Mouse (Mus musculus) layer of hippocampus, postnatal 14 days (tissue): Measurements from ENCODE around the gene Thap11. TPM values are rescaled to one million over a fixed set of nuclear protein-coding genes. Genes with fewer than 3 reads are reported as not detected.

Experiments used
- DNase-seq, 2 experiments: peaks; one replicate each; pipeline ENCODE4 v3.0.0; 2021 to 2022; ENCODE audit warnings: low spot score in 2 of 2, mixed read lengths in 1 of 2
- total RNA-seq, 2 experiments: library from RNA; stranded (reverse); gene quantifications; 2 replicates each; pipeline ENCODE4 v1.2.3; 2021

The Thap11 gene
- total RNA-seq, 2 experiments from 2014 or later: 34.5 to 36.1 TPM

DNA sequence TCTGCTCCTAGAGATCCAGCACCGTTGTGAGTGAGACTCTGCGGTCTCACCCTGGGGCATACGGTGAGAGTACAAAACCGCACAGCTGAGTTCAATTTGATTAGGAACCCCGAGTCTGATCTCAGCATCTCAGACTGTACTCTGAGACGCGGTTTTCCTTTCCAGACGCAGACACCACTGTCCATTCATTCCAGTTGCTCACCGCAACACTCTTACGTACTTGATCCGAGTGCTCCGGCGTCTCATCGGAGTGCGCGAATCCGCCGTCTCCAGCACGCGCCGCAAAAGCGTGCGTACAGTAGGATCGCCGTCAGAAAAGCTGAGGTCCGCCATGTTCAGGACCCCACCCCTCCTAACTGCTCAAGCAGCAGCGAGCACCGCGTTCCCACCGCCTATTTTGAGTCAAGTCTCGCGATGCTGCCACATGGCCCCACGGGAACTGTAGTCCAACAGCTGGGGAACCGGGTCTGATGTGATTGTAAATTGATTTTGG is 3.2 kb upstream of the Thap11 start:
- DNase-seq: peak; percentile 84 to 95

DNA sequence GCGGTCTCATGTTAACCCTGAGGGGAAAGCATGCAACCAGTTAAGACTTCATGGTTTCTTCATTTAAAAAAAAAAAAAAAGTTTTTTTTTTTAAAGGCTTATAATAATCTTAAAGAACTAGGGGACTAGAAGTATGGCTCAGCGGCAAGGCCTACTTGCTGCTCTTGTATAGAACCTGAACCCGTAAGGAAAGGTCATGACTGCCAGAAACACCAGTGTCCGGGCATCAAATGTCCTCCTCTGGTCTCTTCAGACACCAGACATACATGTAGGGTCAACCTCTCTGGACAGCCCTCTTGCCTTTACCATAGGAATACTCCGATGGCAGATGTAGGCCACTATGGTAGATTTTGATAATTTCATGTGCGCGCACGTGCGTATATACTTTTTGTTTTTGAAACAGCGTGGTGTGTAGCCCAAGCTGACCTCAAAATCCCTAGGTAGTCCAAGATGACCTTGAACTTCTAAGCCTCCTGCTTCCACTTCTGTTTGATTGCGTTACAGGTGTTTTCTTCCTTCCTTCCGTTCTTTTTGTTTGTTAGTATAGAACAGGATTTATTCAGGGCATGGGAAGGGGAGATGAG is 2.7 kb upstream of the Thap11 start:
- no peak for DNase-seq

DNA sequence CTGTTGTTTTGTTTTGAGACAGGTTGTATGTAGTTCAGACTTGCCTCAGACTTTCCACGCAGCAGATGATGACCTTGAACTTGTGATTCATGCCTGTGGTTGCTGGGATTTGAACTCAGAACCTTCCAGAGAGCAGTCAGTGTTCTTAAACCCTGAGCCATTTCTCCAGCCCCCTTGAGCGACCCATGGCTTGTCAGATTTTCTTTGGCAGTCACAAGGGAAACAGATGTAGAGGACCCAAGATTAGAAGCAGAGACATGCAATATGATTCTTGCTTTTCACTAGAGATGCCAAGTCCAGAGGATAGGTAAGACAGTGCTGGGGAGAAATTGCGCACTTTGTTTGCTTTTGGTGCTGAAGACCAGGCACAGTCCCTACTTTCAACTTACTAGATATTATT is 1.8 kb upstream of the Thap11 start, which contains the start of gene Cenpt:
Gene Cenpt, minus strand, starts transcription at position 101 of the 400 bp plus-strand sequence.
- no peak for DNase-seq

DNA sequence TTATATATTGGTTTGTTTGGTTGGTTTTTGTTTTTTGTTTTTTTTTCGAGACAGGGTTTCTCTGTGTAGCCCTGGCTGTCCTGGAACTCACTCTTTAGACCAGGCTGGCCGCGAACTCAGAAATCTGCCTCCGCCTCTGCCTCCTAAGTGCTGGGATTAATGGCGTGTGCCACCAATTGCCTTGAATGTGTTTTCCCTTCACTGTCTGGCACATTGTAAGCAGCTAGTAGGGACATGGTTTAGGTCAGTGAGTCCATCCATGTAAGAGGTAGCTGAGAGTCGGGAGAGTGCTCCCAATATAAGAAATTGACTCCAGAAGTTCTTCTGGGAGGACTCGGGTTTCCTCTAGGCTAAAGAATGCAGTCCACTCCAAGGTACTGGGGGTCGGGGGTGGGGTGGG is 629 bp upstream of the Thap11 start:
- peak; percentile 21 to 44 for DNase-seq

DNA sequence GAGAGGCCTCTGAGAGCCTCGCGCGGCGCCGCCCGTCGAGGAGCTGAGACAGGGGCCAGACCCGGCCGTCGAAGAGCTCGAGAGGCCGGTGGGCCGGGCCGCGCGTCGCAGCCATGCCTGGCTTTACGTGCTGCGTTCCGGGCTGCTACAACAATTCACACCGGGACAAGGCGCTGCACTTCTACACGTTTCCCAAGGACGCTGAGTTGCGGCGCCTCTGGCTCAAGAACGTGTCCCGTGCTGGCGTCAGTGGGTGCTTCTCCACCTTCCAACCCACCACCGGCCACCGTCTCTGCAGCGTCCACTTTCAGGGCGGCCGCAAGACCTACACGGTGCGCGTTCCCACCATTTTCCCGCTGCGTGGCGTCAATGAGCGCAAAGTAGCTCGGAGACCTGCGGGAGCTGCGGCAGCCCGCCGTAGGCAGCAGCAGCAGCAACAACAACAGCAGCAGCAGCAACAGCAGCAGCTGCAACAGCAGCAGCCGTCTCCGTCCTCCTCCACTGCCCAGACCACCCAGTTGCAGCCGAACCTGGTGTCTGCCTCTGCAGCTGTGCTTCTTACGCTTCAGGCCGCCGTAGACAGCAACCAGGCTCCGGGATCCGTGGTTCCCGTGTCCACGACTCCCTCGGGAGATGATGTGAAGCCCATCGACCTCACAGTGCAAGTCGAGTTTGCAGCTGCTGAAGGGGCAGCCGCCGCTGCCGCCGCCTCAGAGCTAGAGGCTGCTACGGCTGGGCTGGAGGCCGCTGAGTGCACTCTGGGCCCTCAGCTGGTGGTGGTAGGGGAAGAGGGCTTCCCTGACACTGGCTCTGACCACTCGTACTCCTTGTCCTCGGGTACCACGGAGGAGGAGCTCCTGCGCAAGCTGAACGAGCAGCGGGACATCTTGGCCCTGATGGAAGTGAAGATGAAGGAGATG is 576 bp downstream of the Thap11 start:
- DNase-seq: peak in 1 of 2 experiments; percentile 42

DNA sequence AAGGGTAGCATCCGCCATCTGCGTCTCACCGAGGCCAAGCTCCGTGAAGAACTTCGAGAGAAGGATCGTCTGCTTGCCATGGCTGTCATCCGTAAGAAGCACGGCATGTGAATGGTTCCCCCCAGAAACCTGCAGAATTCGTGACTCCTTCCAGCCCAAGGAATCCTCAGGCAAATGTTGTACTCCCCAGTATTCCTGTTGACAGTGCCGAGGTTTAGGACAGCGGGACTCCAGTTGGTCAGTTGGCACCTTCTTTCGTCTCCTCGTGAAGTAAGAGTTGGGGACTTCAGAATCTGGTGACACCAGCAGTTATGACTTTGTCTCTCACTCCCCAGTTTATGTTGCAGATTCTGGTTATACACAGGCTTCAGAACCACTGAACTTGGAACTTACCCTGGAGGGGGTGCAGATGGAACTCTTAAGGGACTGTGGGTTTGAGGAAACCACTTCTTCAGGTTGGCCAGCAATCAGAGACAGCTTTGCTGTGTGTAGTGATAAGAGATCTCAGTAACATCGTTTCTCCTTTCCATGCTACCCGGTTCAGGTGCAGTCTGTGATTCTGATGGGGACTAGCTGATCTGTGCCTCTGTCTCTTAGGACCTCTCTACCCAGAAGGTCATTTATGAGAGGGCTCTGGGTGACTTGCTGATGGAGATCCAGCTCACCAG is 1.4 kb downstream of the Thap11 start:
- no peak for DNase-seq

DNA sequence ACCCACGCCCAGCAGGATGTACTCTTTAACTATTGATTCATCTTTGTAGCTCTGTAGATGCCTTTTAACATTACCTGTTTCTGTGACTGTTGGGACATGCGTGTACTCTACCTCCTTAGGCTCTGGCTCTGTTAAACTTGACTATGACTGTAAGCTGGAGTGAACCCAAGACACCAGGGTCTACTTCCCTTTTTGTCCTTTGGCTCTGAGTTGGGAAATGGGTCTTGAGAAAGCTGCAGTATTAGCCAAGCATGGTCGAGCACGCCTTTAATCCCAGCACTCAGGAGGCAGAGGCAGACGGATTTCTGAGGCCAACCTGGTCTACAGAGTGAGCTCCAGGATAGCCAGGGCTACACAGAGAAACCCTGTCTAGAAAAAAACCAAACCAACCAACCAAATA is 3.6 kb downstream of the Thap11 start:
- no peak for DNase-seq

DNA sequence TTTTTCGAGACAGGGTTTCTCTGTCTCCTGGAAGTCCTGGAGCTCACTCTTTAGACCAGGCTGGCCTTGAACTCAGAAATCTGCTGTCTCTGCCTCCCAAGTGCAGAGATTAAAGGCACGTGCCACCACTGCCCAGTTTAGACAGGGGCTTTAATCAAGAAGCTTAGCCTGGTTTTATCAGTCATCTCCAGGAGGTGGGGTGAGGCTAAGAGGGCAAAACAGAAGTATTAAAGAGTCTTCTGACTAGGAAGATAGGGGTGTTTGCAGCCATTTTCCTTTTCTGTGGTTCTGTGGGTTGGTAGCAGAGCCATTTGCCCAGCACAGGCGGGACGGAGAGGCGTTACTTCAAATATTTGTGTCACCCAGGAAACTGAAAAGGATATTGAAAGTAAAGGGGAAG is 4.4 kb downstream of the Thap11 start:
- DNase-seq: no peak

DNA sequence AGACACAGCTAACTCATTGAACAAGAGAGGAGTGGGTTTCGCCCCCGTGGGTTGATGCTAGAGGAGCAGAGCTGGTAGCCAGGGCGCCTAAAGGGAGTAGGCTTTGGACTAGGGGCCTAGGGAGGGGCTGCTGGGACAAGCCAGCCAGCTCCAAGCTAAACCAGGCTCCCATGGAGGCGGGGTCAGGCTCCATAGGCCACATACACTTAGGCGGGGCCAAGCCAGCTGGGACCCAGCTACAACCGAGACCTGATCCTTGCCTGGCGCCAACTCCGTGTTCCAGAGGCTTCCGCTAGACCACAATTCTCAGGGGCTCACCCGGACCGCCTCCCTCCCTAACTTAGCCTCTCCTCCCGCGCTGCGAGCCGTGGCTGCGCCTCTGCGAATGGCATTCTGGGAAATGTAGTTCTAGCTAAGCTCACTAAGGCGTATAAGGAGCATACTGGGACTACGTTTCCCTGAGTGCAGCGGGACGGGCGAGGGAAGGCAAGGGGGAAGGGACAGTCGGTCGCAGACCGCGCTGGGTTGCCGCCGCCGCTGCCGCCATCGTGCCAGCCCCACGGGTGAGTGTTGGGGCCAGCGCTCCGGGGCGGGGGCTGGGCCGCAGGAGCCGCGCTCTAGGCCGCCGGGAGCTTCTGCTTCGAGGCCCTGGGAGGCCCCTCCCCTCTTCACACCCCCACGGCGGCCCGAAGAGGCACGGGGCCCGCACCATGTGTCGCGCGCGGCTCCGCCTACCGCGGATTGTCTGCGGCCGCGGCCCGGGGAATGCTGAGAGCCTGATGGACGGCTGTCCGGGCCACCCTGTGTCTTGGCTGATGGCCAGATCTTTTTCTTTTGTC is 5.4 kb downstream of the Thap11 start, which contains the start of gene Nutf2:
Gene Nutf2, plus strand, starts transcription at position 438 of the 839 bp plus-strand sequence.
- DNase-seq: peak; percentile 90 to 96

DNA sequence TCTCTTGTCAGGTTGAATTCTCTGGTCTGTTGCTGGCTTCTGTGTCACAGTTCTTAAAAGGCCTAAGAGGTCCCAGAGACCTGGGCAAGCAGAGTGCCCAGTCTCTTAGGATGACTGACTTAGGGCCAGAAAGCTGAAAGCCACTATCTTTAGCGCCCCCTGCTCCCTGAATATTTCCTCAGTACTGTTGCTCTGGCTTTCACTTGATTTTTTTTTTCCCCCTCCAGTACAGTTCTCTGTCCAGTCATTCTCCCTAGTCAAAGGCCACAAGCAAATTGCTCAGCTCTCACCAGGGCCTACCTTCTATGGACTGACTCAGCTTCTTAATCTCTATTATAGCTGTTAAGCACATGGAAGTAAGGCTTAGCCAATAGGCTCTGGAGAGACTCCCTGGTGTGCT is 7.0 kb downstream of the Thap11 start:
- no peak for DNase-seq

DNA sequence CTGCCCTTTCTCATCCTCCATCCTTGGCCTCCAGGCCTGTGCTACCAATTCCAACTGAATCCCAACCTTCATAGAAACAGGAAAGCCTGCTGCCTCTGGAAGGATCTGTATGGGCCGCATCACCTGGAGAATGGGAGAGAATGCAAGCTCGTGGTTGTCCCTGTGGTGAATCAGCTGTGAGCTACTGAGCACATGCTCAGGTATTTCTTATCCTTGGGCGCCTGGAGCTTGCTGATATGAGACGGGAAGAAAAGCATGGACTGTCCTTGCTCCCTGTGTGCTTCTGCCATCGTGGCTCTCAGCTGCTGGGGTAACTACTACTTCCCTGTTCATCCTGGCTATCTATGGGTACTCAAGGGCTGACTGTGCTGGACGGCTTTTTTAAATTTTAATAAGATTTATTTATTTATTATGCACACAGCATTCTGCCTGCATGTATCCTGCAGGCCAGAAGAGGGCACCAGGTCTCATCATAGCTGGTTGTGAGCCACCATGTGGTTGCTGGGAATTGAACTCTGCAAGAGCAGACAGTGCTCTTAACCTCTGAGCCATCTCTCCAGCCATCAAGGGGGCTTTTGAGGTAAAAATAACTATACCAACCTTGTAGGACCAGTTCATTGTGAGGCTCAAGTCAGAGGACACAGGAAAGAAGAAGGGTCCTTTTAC is 11.6 kb downstream of the Thap11 start:
- DNase-seq: no peak

DNA sequence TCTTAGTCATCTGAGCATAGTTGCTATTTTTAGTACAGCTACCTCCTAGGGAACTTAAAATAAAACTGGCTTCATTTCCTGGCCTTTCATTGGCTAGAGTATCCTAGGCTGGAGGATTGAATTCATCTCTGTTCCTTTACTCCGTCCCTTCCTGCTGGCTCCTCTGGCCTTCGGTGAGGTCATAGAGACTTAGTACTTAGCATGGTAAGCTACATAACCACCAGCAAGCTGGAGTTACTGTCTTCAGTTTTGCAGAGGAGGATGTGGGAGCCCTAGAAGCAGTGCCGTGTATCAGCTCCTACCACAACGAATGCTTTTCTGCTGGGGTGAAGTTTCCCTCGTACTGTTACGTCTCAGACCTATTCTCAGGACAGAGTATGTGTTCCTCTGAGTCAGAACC is 19.4 kb downstream of the Thap11 start:
- DNase-seq: no peak

DNA sequence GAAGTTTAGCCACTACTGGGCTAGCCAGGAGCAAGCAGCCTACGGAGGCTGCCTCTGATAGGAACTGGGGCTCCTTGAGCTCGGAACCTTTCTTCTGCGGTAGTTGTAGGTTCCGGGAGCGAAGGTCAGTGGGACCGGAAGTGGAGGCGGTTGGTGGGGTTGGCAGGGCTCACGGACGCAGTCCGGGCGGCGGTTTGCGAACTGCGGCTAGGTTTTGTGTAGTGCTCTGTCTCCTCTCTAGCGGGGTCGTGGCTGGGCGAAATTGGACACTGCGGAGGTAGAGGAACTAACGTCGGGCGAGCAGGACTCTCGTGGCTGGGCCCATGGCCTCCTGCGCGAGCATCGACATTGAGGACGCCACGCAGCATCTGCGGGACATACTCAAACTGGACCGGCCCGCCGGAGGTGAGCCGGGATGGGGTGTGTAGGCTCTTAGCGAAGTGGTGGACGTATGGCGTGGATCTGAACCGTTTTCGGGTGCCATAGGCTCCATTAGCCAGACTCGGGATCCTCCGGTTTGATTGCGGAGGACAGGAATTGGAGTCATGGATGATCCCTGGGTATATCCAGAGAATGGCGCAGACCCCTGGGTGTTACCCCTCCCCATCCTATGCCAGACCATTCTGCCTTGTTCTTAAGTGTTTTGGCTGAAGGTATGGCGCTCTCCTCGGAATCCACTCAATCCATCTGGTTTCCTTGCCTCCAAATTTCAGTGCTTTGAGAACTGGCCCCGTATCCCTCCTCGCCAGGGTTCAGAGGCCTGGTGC is 26.0 kb downstream of the Thap11 start, which contains the start of gene Edc4:
Gene Edc4, plus strand, starts transcription at position 128 of the 767 bp plus-strand sequence.
- peak; percentile 86 to 90 for DNase-seq

DNA sequence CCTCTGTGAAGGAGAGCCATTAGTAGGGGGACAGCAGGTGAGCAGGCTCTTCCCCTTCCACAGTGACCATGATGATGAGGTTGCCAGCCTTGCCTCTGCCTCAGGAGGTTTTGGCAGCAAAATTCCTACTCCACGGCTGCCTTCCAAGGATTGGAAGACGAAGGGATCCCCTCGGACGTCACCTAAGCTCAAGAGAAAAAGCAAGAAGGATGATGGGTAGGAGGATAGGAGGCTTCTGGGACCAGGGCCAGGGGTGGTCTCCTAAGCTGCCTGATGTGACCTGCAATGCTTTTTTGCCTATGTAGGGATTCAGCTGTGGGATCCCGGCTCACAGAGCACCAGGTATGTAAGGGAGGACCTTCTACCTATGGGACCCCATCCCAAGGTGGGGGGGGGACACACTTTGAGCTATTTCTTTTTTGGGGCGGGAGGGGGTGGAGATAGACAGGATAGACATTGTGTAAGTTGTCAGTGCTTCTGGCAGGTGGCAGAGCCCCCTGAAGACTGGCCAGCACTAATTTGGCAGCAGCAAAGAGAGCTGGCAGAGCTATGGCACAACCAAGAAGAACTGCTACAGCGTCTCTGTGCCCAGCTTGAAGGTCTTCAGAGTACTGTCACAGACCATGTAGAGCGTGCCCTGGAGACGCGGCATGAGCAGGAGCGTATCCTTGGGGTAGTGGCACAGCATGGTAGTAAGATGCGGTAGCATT is 35.0 kb downstream of the Thap11 start:
- DNase-seq: peak in 1 of 2 experiments; percentile 22

DNA sequence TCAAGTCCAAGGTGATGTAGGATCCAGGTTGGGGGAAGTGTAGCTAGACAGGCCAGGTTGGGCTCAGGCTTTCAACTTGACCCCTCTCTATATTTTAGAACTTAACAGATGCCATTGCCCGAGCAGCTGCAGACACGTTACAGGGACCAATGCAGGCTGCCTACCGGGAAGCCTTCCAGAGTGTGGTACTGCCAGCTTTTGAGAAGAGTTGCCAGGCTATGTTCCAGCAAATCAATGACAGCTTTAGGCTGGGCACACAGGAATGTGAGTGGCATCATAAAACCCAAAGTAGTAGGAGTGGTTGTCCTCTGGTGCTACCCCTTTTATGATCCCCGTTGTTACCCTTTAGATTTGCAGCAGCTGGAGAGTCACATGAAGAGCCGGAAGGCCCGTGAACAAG is 35.9 kb downstream of the Thap11 start:
- DNase-seq: peak; percentile 79 to 89

DNA sequence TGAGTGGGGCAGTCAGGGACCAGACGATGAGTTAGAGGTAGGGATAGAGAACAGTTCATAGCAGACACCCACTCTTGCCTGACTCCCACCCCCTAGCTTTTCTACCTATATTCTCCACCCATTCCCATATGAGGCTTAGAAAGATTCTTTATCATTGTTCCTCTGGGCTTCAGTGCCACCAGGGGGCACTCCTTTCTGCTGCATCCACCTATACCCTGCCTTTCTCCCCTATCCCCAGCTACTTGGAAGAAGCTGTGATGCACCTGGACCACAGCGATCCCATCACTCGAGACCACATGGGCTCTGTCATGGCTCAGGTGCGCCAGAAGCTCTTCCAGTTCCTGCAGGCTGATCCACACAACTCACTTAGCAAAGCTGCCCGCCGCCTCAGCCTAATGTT is 37.5 kb downstream of the Thap11 start:
- no peak for DNase-seq

DNA sequence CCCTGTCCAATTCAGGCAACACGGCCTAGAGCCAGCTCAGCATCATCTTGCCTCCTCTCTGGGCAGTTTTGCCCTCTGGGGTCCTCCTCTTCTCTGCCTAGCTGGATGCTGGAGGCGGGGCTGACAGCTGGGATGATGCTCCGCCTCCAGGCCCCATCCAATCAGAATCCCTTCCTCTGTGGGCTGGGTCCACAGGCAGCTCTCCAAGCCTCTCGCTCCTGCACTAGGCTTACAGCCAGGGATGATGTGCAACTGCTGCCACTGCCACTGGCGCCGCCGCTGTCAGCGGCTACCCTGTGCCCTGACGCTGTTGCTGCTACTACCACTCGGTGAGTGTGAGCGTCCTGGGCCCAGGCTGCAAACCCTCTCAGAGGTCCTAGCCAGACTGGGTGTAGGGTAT is 38.4 kb downstream of the Thap11 start, which contains the start of gene Nrn1l:
Gene Nrn1l, plus strand, starts transcription at position 229 of the 400 bp plus-strand sequence.
- peak; percentile 72 to 81 for DNase-seq

DNA sequence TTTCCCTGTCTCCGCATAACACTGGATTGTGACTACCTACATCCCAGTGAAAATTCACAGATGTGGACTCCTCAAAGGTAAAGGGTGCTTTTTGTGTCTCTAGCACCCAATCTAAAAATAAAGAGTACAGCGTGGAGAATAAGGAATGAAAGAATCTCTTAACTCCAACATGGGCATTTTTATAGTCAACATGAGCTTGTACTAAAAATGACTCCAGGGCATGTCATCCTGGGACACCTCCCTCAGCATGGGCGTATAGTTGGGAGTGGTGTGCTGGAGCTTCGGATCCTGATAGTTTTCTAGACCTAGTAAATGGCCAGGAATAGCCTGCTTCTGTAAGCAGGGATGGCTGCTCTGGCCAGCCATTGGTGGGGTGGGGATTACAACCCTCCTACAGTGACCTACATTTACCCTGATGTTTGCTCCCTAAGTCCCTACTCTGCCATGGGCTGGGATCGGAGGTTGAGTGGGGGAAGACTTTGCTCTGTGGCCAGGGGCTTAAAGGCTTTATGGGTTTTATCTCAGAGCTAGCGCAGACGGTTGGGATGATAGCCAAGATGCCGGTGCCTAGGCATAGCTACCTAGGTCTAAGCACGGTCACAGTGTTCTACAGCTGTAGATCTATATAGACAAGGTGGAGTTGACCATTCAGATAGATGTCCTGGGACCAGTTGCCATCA is 43.0 kb downstream of the Thap11 start:
- DNase-seq: no peak
